Mouse (Mus musculus): Measurements from ENCODE around the gene Etnk1.

DNA sequence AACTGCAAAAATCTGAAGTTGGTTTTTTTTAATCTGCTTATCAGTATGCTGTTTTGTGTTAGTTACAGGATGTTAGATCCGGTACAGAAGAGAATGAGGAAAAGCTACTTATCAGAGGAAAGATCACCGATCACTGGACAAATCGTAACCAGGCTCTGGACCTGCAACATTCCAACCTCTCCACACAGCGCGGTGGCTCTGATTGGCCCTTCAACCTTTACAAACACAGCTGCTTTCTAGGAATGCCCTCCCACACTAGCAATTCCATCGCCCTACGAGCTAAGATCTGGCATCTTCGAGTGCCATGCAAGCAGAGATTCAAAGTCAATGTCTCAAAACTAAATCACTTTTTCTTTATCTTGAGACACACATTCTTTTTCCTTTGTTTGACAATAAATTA is 9.6 kb upstream of the Etnk1 start:
- TF ChIP-seq POLR2A (IDR thresholded peaks at IDR 0.05; ENCODE audit: insufficient read length, low read depth) (no peak), TCF12 (IDR thresholded peaks at IDR 0.05; ENCODE audit: insufficient read depth, poor library complexity, severe bottlenecking) (no peak), USF1 (IDR thresholded peaks at IDR 0.05; ENCODE audit: low read depth) (no peak), CEBPB (IDR thresholded peaks at IDR 0.05; ENCODE audit: insufficient read depth, poor library complexity, severe bottlenecking) (no peak), MAX (IDR thresholded peaks at IDR 0.05; ENCODE audit: low read depth) (no peak)
